Mouse (Mus musculus) cerebellum, adult 2 months (tissue): ENCODE data around the gene Dppa4. TPM values are rescaled to one million over a fixed set of nuclear protein-coding genes. Genes with fewer than 3 reads are reported as not detected.
A peak's percentile ranks its signal among the peaks of the same experiment; 100 is the strongest.

Experiments
- DNase-seq, 2 experiments: peaks; one replicate each; pipeline ENCODE4 v3.0.0; 2021
- H3K27ac ChIP-seq: fragments of 200-500 bp; 2 replicates; pipeline ENCODE4 v1.5.1; 2012; ENCODE audit warnings: low read length, control low read depth, inconsistent platforms; ENCODE audit not compliant: insufficient read depth
- H3K27me3 ChIP-seq: fragments of 200-500 bp; 2 replicates; pipeline ENCODE4 v1.6.1; 2012; ENCODE audit warnings: inconsistent platforms, mild to moderate bottlenecking, low read length, moderate library complexity; ENCODE audit not compliant: control insufficient read depth, insufficient read depth
- H3K4me1 ChIP-seq: fragments of 200-500 bp; 2 replicates; pipeline ENCODE4 v1.6.1; 2011; ENCODE audit warnings: low read length; ENCODE audit not compliant: control insufficient read depth, insufficient read depth
- H3K4me3 ChIP-seq: fragments of 200-500 bp; replicated peaks from 2 replicates; pipeline ENCODE3; 2011; ENCODE audit warnings: mild to moderate bottlenecking, low read depth, low read length, control low read depth; ENCODE audit not compliant: insufficient read depth
- CTCF ChIP-seq: fragments of 200-500 bp; IDR thresholded peaks from 2 replicates; pipeline ENCODE4 v1.5.1; 2011; ENCODE audit warnings: low read depth, mild to moderate bottlenecking, control low read depth, low read length, moderate library complexity, borderline replicate concordance; ENCODE audit not compliant: insufficient read depth
- POLR2A ChIP-seq: fragments of 200-500 bp; IDR thresholded peaks from 2 replicates; pipeline ENCODE4 v1.6.1; 2011; ENCODE audit warnings: low read length, control low read depth, borderline replicate concordance; ENCODE audit not compliant: insufficient read depth
- WGBS: fragments of 180-500 bp; shearing (Covaris S2); methylation state at CpG from one replicate; pipeline ENCODE4 v1.1.7; 2018; 5-methylcytosine and 5-hydroxymethylcytosine counted together
- polyA plus RNA-seq: library from polyadenylated mRNA; depleted of rRNA; stranded (reverse); fragments of >200 nt; gene quantifications from 2 replicates; pipeline ENCODE4 v1.2.3, GENCODE M21; 2012; rRNA removed

Gene Dppa4
- polyA plus RNA-seq, 1 experiment = not detected

- DNase-seq = no peak
- H3K27me3 ChIP-seq = no peaks in the 10 kb centered on the region
- H3K27ac ChIP-seq = no peak overlapping the region
- WGBS = 97% methylated on average over 2 of the region's 2 CpGs
- peaks cover 13% of the 10 kb centered on the region for H3K4me1 ChIP-seq
- H3K4me3 ChIP-seq = no peak overlapping the region
- TF ChIP-seq POLR2A (no peak), CTCF (no peak)
These were observed 44.9 kb downstream of the Dppa4 start for GRCm38 (mm10) chr16:48328420-48328819.

GRCm38 (mm10) chr16:48331822-48332221 is 48.3 kb downstream of the Dppa4 start:
- DNase-seq = peak; percentile 93 to 97
- no peak overlapping the region for H3K4me3 ChIP-seq
- TF ChIP-seq POLR2A (no peak), CTCF (no peak)
- peaks cover 13% of the 10 kb centered on the region for H3K4me1 ChIP-seq
- WGBS = 4% methylated on average over 3 of the region's 3 CpGs
- no peaks in the 10 kb centered on the region for H3K27me3 ChIP-seq
- peak overlapping the region; percentile 18; the same call in 1 of the 2 replicates for H3K27ac ChIP-seq

GRCm38 (mm10) chr16:48335326-48335725 is 51.8 kb downstream of the Dppa4 start:
- no peak overlapping the region for H3K4me3 ChIP-seq
- WGBS = 95% methylated on average over 4 of the region's 4 CpGs
- H3K27me3 ChIP-seq = no peaks in the 10 kb centered on the region
- H3K27ac ChIP-seq = no peak overlapping the region
- no peak for DNase-seq
- TF ChIP-seq POLR2A = no peak
- peaks cover 6% of the 10 kb centered on the region for H3K4me1 ChIP-seq

Other genes starting within 250 kb of the Dppa4 start
- gene Dppa2, start 20.2 kb downstream of the Dppa4 start, polyA plus RNA-seq = 0.14 and 0.20 TPM in 2 replicates
- 0.26 TPM in 1 of 2 replicates, not detected in the other for gene Gm5485, start 128.7 kb downstream of the Dppa4 start, polyA plus RNA-seq
- gene Morc1, start 147.5 kb downstream of the Dppa4 start, polyA plus RNA-seq = 0.05 TPM in 1 of 2 replicates, not detected in the other